Mouse (Mus musculus): ENCODE measurements around the gene Rack1. TPM values are rescaled to one million over a fixed set of nuclear protein-coding genes. Genes with fewer than 3 reads are reported as not detected.
"Not testable (repeated sequence)": the region's sequence is repeated elsewhere in the genome, so short reads cannot be mapped to it uniquely, and the experiment has no call there.

Rack1 gene
- total and polyA plus RNA-seq, 2 experiments from 2014 or later = 342 to 958 TPM

GRCm38 (mm10) chr11:48816800-48817665 is 16.9 kb downstream of the Rack1 start, which contains the start of gene Trim41:
TSS of gene Trim41 (minus strand) at chr11:48817353.
- Histone ChIP-seq H3K27me3 (ENCODE audit: insufficient read depth, low read length) (no peaks in the 10 kb centered on the region), H3K9me3 (ENCODE audit: low read length) (no peaks in the 10 kb centered on the region), H3K4me3 (ENCODE audit: low read length) (peak within 1 kb of the TSS; percentile 77), H3K4me1 (ENCODE audit: insufficient read depth, low read length) (peaks cover 13% of the 10 kb centered on the region), H3K36me3 (ENCODE audit: insufficient read depth, low read length) (peaks cover 4% of the 10 kb centered on the region; the same call in 1 of the 2 replicates), H3K27ac (peak within 1 kb of the TSS; percentile 98), H3K4me2 (ENCODE audit: low read depth, low read length) (peak within 1 kb of the TSS; percentile 93), H3K9ac (replicated peaks; ENCODE audit: low read length) (peak within 1 kb of the TSS; percentile 84)
- ATAC-seq = peak; percentile 98
- under 1% methylated on average over 76 of the region's 77 CpGs for WGBS
- peak; percentile 31; the same call in 1 of the 2 replicates for TF ChIP-seq CTCF (IDR thresholded peaks at IDR 0.05; ENCODE audit: low read depth)
- DNase-seq (ENCODE audit: low spot score) = peak; percentile 99

GRCm38 (mm10) chr11:48817794-48818193 is 17.7 kb downstream of the Rack1 start:
- no peaks in the 10 kb centered on the region for H3K36me3 ChIP-seq (ENCODE audit: insufficient read depth, low read length)
- no peaks in the 10 kb centered on the region for H3K27me3 ChIP-seq (ENCODE audit: insufficient read depth, low read length)
- peak overlapping the region; percentile 77 for H3K4me3 ChIP-seq (ENCODE audit: low read length)
- no peak for DNase-seq (ENCODE audit: low spot score)
- peak overlapping the region; percentile 93 for H3K4me2 ChIP-seq (ENCODE audit: low read depth, low read length)
- no peak for ATAC-seq
- H3K9ac ChIP-seq (replicated peaks; ENCODE audit: low read length) = peak overlapping the region; percentile 84
- peaks cover 13% of the 10 kb centered on the region for H3K4me1 ChIP-seq (ENCODE audit: insufficient read depth, low read length)
- WGBS = 7% methylated on average over 9 of the region's 9 CpGs
- H3K27ac ChIP-seq = peak overlapping the region; percentile 98
- no peaks in the 10 kb centered on the region for H3K9me3 ChIP-seq (ENCODE audit: low read length)
- no peak for TF ChIP-seq CTCF (IDR thresholded peaks at IDR 0.05; ENCODE audit: low read depth)

DNA sequence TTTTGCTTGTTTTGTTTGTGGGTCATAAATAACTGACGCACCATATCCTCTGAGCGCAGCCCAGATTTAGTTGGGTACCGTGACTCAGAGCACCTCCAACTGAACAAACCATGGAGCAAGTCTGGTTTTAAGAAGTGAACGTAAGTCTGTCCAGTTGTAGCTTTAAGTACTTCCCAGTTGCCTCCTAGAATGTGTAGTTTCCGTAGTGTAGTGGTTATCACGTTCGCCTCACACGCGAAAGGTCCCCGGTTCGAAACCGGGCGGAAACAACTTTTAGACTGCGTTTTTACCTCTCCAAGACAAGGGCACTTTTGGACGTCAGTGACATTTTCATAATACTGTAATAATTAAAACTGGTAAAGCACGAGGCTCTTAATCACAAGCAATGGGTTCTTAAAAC is 18.2 kb downstream of the Rack1 start:
- Histone ChIP-seq H3K36me3 (ENCODE audit: insufficient read depth, low read length) (no peaks in the 10 kb centered on the region), H3K4me1 (ENCODE audit: insufficient read depth, low read length) (peaks cover 13% of the 10 kb centered on the region), H3K4me2 (ENCODE audit: low read depth, low read length) (peak overlapping the region; percentile 93), H3K4me3 (ENCODE audit: low read length) (peak overlapping the region; percentile 77), H3K27me3 (ENCODE audit: insufficient read depth, low read length) (no peaks in the 10 kb centered on the region), H3K27ac (peak overlapping the region; percentile 98), H3K9me3 (ENCODE audit: low read length) (no peaks in the 10 kb centered on the region), H3K9ac (replicated peaks; ENCODE audit: low read length) (peak overlapping the region; percentile 84)
- under 1% methylated on average over 16 of the region's 16 CpGs for WGBS
- no peak for TF ChIP-seq CTCF (IDR thresholded peaks at IDR 0.05; ENCODE audit: low read depth)
- ATAC-seq = no peak
- DNase-seq (ENCODE audit: low spot score) = peak; percentile 96

GRCm38 (mm10) chr11:48819614-48820307 is 19.6 kb downstream of the Rack1 start:
- peaks cover 19% of the 10 kb centered on the region for H3K4me1 ChIP-seq (ENCODE audit: insufficient read depth, low read length)
- WGBS = 77% methylated on average over 7 of the region's 7 CpGs
- H3K4me2 ChIP-seq (ENCODE audit: low read depth, low read length) = no peak overlapping the region
- no peaks in the 10 kb centered on the region for H3K9me3 ChIP-seq (ENCODE audit: low read length)
- no peak for TF ChIP-seq CTCF (IDR thresholded peaks at IDR 0.05; ENCODE audit: low read depth)
- no peak overlapping the region for H3K27ac ChIP-seq
- no peaks in the 10 kb centered on the region for H3K27me3 ChIP-seq (ENCODE audit: insufficient read depth, low read length)
- ATAC-seq = no peak
- H3K36me3 ChIP-seq (ENCODE audit: insufficient read depth, low read length) = no peaks in the 10 kb centered on the region
- H3K4me3 ChIP-seq (ENCODE audit: low read length) = no peak overlapping the region
- DNase-seq (ENCODE audit: low spot score) = no peak
- H3K9ac ChIP-seq (replicated peaks; ENCODE audit: low read length) = no peak overlapping the region

GRCm38 (mm10) chr11:48820308-48820674 is 20.2 kb downstream of the Rack1 start:
- H3K4me1 ChIP-seq (ENCODE audit: insufficient read depth, low read length) = peaks cover 17% of the 10 kb centered on the region
- no peak overlapping the region for H3K4me3 ChIP-seq (ENCODE audit: low read length)
- no peak overlapping the region for H3K4me2 ChIP-seq (ENCODE audit: low read depth, low read length)
- TF ChIP-seq CTCF (IDR thresholded peaks at IDR 0.05; ENCODE audit: low read depth) = no peak
- no peak overlapping the region for H3K27ac ChIP-seq
- H3K36me3 ChIP-seq (ENCODE audit: insufficient read depth, low read length) = no peaks in the 10 kb centered on the region
- ATAC-seq (no peak), DNase-seq (ENCODE audit: low spot score) (no peak)
- H3K27me3 ChIP-seq (ENCODE audit: insufficient read depth, low read length) = no peaks in the 10 kb centered on the region
- H3K9me3 ChIP-seq (ENCODE audit: low read length) = no peaks in the 10 kb centered on the region
- no peak overlapping the region for H3K9ac ChIP-seq (replicated peaks; ENCODE audit: low read length)

DNA sequence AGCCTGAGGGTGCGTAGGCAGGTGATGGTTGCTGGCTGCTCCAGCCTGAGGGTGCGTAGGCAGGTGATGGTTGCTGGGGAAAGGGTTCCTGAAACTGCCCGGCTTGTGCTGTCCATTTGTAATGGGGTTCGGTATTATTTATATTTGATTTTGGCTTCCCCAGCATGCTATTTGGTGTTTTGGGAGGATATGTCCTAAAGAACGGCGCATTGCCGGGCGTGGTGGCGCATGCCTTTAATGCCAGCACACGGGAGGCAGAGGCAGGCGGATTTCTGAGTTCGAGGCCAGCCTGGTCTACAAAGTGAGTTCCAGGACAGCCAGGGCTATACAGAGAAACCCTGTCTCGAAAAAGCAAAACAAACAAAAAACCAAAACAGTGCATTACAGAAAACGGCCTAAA is 21.2 kb downstream of the Rack1 start:
- H3K36me3 ChIP-seq (ENCODE audit: insufficient read depth, low read length); H3K27ac ChIP-seq; H3K4me1 ChIP-seq (ENCODE audit: insufficient read depth, low read length); H3K9me3 ChIP-seq (ENCODE audit: low read length); ATAC-seq; H3K4me3 ChIP-seq (ENCODE audit: low read length); H3K9ac ChIP-seq (replicated peaks; ENCODE audit: low read length); H3K27me3 ChIP-seq (ENCODE audit: insufficient read depth, low read length); DNase-seq (ENCODE audit: low spot score); H3K4me2 ChIP-seq (ENCODE audit: low read depth, low read length): not testable (repeated sequence)
- 86% methylated on average over 14 of the region's 14 CpGs for WGBS
